Mouse (Mus musculus) testis, adult 2 months (tissue): ENCODE results near the gene Ankrd33b.

ENCODE experiments used
- CTCF ChIP-seq: fragments of 200-500 bp; IDR thresholded peaks from 2 replicates; pipeline ENCODE4 v1.5.1; 2012; ENCODE audit warnings: low read depth, mild to moderate bottlenecking, inconsistent platforms, low read length, moderate library complexity; ENCODE audit not compliant: control insufficient read depth, insufficient read depth, insufficient replicate concordance
- POLR2A ChIP-seq: fragments of 200-500 bp; IDR thresholded peaks from 2 replicates; pipeline ENCODE4 v1.6.1; 2012; ENCODE audit warnings: low read depth, mild to moderate bottlenecking, inconsistent platforms, low read length, moderate library complexity; ENCODE audit not compliant: control insufficient read depth

- no peak for TF ChIP-seq POLR2A
- TF ChIP-seq CTCF = no peak
Observed at GRCm38 (mm10) chr15:31346508-31346907, 21.0 kb downstream of the Ankrd33b start.
